27 mouse cellular contexts compared by ENCODE assay signal in the genomic region with DNA sequence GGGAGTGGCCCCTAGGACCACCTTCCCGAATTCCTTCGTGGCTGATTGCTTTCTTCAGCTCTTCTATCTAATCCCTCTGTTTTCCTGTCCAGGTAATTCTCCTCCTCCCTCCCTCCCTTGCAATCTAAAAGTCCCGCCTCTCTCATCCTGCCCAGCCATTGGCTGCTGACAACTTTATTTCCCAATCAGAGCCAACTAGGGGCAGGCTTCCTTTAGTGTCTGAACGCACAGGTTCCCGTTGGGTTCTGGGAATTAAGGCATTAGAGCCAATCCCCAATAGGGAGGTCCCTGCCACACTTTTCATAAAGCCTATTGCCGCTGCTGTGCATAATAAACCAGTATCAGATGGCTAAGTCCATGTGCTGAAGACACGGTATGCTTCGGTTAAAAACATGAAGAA.
"Had no signal": no experiment of that assay in that cellular context is flagged by ENCODE, and none has a peak within 500 bp of the region (broad histone marks: within the 10 kb centered on the region; RNA-seq: fewer than 3 reads in every experiment).

No protein-coding gene starts in this region.

- H3K4me3 ChIP-seq: heart, embryonic 10.5 days; heart, embryonic 12.5 days; hindbrain, embryonic 10.5 days; hindbrain, embryonic 12.5 days; intestine, embryonic 15.5 days; layer of hippocampus, adult 2 months; limb, embryonic 13.5 days; limb, embryonic 15.5 days; liver, embryonic 12.5 days had no signal

- H3K27ac ChIP-seq: heart, embryonic 10.5 days; hindbrain, embryonic 10.5 days; hindbrain, embryonic 12.5 days; hindbrain, embryonic 14.5 days; intestine, embryonic 15.5 days; layer of hippocampus, adult 2 months; limb, embryonic 13.5 days; limb, embryonic 15.5 days; liver, embryonic 12.5 days; liver, embryonic 14.5 days had no signal

- H3K9me3 ChIP-seq: heart, embryonic 10.5 days; heart, embryonic 12.5 days; hindbrain, embryonic 10.5 days; hindbrain, embryonic 12.5 days; intestine, embryonic 15.5 days; limb, embryonic 13.5 days; limb, embryonic 15.5 days; liver, embryonic 12.5 days had no signal

- H3K4me1 ChIP-seq: intestine, embryonic 15.5 days had no signal

- H3K9ac ChIP-seq: heart, embryonic 12.5 days; hindbrain, embryonic 12.5 days; hindbrain, embryonic 14.5 days; intestine, embryonic 15.5 days; limb, embryonic 13.5 days; limb, embryonic 15.5 days; liver, embryonic 12.5 days; liver, embryonic 14.5 days had no signal

- H3K36me3 ChIP-seq: heart, embryonic 10.5 days; heart, embryonic 12.5 days; hindbrain, embryonic 10.5 days; hindbrain, embryonic 12.5 days; intestine, embryonic 15.5 days; limb, embryonic 13.5 days; limb, embryonic 15.5 days; liver, embryonic 12.5 days had no signal

- H3K27me3 ChIP-seq: intestine, embryonic 15.5 days had no signal

- DNase-seq: gastrocnemius, postnatal 14 days; gastrocnemius, postnatal 36 days; heart, adult 18-20 months; heart, postnatal 10 days; heart, postnatal 4 days; kidney, adult 18-20 months; kidney, adult 8-10 months; kidney, postnatal 10 days; kidney, postnatal 25 days; kidney, postnatal 4 days; layer of hippocampus, adult 9-11 months; layer of hippocampus, postnatal 36 days; left cerebral cortex, postnatal 4 days had no signal

- H3K4me2 ChIP-seq: heart, embryonic 12.5 days; hindbrain, embryonic 12.5 days; hindbrain, embryonic 14.5 days; intestine, embryonic 15.5 days; limb, embryonic 13.5 days; limb, embryonic 15.5 days; liver, embryonic 12.5 days had no signal

- ATAC-seq: hindbrain, embryonic 16.5 days; inflammation-experienced regulatory T-cells, adult 6 months; intestine, embryonic 15.5 days; intestine, postnatal 0 days; liver, embryonic 12.5 days had no signal
